Mouse (Mus musculus): ENCODE results near the gene Myt1l.

Gene Myt1l

DNA sequence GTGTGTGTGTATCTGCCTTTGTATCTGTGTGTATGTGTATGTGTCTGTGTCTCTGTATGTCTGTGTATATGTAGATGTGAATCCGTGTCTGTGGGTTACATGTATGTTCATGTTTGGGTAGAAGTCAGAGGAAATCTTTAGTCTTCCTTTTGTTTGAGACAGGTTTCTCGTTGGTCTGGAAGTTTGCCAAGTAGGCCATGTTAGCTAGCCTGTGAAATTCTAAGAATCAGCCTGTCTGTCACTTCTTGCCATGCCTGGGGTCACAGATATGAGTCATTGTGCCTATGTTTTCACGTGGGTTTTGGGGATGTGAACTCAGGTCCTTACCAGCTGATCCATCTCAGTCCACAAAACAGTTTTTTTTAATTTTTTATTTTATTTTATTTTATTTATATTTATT, 128.9 kb downstream of the Myt1l start:
- DNase-seq, result no peak

DNA sequence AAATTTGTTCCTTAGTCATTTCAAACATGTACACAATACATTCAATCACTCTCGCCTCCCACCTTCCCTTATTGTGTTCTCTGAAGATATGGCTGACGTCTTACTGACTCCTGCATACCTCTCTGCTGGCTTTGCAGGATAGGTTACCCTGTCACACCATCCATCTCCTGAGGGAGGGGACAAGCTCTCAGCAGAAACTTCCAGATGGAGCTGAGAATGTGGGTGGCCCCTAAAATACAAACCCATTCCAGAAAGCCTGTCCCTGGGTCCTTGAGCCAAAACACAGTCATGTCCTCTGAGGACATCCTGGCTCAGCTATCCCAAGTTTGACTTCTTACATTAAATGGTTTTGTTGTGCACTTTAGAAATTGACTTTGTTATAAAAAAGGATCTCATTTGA, 129.7 kb downstream of the Myt1l start:
- no peak for DNase-seq

DNA sequence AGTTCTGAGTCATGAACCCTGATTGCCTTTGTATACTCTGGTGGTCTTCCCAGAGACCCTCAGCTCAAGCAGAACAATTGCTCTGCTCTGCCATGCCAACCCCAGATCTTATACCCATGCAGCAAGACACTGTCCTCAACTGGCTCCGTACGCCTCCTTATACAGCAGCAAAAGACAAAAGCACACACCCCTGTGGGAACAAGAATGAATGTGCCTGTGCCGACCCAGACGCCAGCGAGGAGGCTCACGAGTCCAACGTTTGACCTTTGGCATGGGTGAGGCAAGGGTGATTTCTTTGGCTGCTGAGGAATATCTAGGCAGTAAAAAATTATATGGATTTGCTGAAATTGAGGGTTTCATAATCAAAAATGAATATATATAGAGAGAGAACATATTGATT, 143.8 kb downstream of the Myt1l start:
- no peak for DNase-seq

DNA sequence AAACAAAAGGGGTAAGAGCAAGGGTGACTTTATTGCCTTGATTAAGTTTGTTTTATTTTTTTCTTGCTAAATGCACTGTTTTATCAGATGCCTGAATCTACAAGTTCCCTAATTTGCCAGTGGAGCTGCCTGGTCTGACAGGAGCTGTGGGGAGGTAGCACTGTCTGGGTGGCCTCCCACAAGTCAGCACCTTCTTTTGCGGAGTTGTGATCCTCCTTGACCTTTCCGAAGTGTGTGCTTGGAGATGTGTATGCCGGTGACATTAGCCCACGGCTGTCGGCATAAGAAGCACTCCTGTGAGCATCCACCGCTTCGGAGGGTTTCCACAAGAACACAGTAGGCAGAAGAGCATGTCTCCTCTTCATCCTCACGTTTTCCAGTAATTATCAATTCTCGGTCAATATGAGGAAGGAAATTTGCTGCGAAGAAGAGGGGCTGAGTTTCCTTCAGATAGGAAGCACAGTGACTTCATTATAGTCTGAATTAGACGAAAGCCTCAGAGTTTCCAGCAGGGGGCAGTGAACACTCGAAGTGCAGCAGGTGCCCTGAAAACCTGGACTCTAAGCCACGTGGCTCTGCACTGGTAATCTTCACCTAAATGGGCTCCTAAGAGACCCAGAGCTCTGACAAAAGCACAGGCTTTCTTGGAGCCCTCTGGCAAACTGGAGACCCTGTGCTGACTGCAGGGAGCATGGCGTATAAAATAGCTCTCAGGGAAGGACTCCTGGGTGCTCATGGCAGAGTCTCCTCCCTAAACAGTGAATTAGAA, 147.6 kb downstream of the Myt1l start:
- peak in 1 of 2 experiments; percentile 35 for DNase-seq

- DNase-seq, result no peak
Measured at GRCm38 (mm10) chr12:29682384-29682783, 154.2 kb downstream of the Myt1l start.

- no peak for DNase-seq
Measured at GRCm38 (mm10) chr12:29682946-29683345, 154.8 kb downstream of the Myt1l start.

DNA sequence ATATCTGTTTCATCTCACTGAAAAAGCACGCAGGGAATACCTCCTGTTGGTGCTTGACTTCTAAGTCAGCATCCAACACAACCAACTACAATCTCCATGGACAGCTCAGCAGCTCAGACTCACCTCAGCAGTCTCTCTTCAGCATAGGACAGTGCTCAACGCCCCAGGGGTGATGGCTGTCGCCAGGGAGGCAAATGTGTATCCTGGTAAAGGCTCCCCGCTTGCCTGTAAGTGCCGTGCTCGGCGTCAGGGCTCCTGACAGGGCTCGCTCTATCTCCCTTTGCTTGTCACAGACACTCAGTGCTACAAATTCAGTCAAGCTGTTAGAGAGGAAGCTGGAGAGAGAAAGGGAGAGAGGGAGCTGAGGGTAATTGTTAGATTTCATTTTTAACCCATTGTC, 158.1 kb downstream of the Myt1l start:
- DNase-seq, result no peak

DNA sequence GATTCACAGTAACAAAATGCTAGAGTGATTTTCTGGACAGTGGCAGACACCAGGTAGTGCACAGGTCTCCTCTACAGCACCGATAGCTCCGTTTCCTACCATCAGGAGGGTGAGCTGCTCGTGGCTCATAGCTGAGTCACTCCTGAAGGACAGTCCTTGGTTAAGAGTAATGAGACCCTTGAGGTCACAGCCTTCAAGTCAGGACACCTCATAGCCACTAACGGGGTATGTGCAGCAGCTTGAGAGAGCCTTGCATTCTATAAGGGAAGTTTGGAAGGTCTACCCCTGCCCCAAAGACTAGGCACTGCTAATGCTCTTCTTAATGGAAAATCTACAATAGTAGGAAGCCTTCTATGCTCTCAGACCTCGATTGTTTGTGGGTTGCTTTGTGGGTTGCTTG, 163.4 kb downstream of the Myt1l start:
- DNase-seq, result no peak

GRCm38 (mm10) chr12:29695194-29695593, 167.0 kb downstream of the Myt1l start:
- no peak for DNase-seq

- DNase-seq, result peak; percentile 19 to 26
Measured at GRCm38 (mm10) chr12:29697526-29698500, 169.6 kb downstream of the Myt1l start.

DNA sequence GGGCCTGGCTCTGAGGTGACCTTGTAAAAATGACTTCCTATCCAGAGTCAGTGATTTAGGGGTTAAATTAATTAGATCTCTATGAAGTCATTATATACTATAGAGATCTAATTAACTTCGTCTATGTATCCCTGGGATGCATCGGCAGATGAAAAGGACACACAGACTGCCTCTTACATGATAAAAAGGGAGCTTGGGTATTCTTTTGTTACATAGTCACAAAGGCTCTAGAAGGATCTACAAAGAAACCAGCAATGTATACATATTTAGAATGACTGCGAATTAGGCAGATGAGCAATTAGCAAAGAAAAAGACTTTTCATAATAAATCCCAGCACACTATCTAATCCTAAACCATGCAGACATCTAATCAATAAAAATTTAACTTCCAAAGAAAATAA, 170.4 kb downstream of the Myt1l start:
- DNase-seq, result no peak

- DNase-seq, result no peak
Measured at GRCm38 (mm10) chr12:29698976-29699375, 170.8 kb downstream of the Myt1l start.

- DNase-seq, result no peak
Measured at GRCm38 (mm10) chr12:29699386-29699785, 171.2 kb downstream of the Myt1l start.

DNA sequence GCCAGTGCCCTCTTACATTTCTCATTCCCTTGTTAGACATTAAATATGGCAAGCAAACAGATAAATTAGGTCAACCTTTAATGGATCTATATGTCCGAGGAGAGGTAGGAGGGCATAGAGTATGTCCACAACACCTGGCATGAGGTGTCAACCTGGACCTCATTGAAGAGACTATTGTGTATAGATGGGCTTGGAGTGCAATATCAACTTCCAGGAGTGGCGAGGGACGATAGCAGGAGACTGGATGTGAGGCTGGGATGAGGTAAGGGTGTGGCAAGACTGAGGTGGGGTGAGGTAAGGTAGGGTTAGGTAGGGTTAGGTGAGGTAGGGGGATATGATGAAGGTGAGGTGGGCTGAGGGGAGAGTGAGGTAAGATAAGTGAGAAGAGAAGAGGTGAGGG, 171.8 kb downstream of the Myt1l start:
- no peak for DNase-seq

DNA sequence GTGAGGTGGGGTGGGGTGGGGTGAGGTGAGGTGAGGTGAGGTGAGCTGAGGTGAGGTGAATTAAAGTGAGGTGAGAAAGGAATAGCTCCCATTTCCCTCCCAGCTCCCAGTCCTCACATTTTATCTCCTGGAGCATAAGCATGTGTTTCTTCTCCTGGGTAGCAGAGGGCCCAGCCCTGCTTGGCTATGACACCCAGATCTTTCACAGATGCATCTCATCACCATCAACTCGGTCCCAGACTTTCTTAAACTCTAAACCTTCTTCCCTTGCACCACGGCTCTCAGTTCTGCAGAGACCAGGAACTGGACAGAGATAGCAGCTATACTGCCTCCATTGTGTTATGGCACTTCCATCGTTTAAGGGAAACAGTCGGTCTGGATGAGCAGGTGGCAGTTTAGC, 172.9 kb downstream of the Myt1l start:
- no peak for DNase-seq

GRCm38 (mm10) chr12:29701731-29702316, 173.6 kb downstream of the Myt1l start:
- DNase-seq, result peak; percentile 16 to 54

GRCm38 (mm10) chr12:29702626-29703025, 174.4 kb downstream of the Myt1l start:
- DNase-seq, result peak; percentile 43 to 46

GRCm38 (mm10) chr12:29703541-29703940, 175.4 kb downstream of the Myt1l start:
- no peak for DNase-seq

DNA sequence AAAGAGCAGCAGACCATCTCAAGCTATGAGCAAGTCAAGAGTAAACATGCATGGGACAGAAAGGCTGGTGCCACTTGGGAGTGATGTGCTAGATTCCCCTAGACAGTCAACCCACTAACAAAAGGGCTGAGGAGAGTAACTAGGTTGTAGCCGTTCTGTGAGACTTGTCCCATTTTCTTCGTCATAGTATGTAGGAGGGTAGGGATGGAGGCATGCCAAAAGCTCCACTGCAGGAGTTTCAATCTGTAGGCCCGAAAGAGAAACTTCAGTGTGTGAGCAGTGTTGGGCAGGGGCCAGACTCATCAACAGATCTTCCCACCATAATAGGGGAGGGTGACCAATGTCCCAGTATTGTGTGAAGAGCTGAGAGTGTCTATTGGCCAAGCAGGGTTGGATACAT, 178.9 kb downstream of the Myt1l start:
- DNase-seq, result no peak

GRCm38 (mm10) chr12:29708166-29708565, 180.0 kb downstream of the Myt1l start:
- DNase-seq, result no peak

DNA sequence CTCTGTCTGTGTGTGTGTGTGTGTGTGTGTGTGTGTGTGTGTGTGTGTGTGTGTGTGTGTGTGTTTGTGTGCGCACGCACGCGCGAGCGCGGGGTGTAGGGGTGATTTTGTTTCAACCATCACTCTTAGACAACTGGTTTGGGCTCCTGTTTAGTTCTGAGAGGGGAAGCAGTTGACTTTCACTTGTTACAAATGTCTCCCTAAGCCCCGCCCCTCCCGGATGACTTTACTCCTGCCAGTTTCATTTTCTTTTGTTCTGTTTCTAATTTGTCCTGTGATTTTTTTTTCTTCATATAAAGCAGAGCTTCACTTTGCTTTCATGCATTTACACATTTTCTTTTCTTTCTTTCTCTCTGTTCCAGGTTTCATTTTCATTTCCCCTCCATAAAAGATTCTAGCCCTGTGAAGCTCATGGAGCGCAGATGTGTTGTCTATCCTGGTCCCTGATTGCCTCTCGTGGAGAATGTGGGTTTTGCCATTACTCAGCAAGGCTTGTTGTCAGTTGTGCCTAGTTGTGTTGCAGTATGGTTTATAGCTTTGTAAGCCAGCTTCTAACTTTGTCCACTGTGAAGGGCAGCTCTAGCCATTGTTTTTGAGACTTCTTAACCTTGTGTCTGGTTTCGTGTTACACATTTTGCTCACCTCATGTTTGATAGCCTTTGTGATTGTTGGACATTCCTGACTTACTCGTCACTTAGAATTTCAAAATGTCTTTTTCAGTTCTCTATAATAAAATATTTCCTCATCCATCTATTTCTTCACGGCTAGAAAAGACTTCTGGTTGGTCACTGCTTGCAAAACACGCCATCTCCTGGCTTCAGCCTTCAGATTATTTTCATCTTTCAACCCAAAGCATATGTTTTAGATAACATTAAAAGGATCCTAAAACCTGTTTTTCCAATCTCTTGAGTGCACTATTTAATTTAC, 184.9 kb downstream of the Myt1l start:
- DNase-seq, result no peak

GRCm38 (mm10) chr12:29723722-29724338, 195.6 kb downstream of the Myt1l start:
- no peak for DNase-seq
